Mouse (Mus musculus) Patski (cell line): ENCODE measurements around the gene Keg1. TPM values are rescaled to one million over a fixed set of nuclear protein-coding genes. Genes with fewer than 3 reads are reported as not detected.
A peak's percentile ranks its signal among the peaks of the same experiment; 100 is the strongest.

ENCODE experiments used
- ATAC-seq: fragments of 100-300 bp; one replicate; pipeline ENCODE4 v1.8.0; 2021
- CTCF ChIA-PET: fragments of 350-600 bp; sonication (Branson Sonifier 250); formaldehyde crosslinking; loops from one replicate; lab custom pipeline; 2022; ENCODE audit warnings: inconsistent platforms; lab: Charles Lee
- POLR2A ChIA-PET: fragments of 350-600 bp; sonication (Branson Sonifier 250); formaldehyde crosslinking; loops from one replicate; lab custom pipeline; 2022; ENCODE audit warnings: antibody characterized with exemption, inconsistent platforms; lab: Charles Lee
- DNase-seq: peaks from one replicate; pipeline ENCODE4 v3.0.0-alpha.2; 2011; ENCODE audit warnings: low read depth, low spot score
- H3K27me3 ChIP-seq: fragments of 371-371 bp; one replicate; pipeline ENCODE4 v1.5.1; 2021
- CTCF ChIP-seq: fragments of 100-300 bp; IDR thresholded peaks from one replicate; pipeline ENCODE4 v1.5.1; 2021
- in situ Hi-C: fragments of 300-500 bp; cut with MboI; formaldehyde crosslinking; loops from 3 replicates; pipeline ENCODE4 v1.11.1; 2018; ENCODE audit warnings: low pct_unique_long_range_greater_than_20kb, mixed read lengths
- polyA plus RNA-seq: library from polyadenylated mRNA; unstranded; gene quantifications from one replicate; pipeline ENCODE4 v1.2.3, GENCODE M21; 2021

Keg1 gene
- polyA plus RNA-seq, 1 experiment from 2014 or later: 0.81 TPM

DNA sequence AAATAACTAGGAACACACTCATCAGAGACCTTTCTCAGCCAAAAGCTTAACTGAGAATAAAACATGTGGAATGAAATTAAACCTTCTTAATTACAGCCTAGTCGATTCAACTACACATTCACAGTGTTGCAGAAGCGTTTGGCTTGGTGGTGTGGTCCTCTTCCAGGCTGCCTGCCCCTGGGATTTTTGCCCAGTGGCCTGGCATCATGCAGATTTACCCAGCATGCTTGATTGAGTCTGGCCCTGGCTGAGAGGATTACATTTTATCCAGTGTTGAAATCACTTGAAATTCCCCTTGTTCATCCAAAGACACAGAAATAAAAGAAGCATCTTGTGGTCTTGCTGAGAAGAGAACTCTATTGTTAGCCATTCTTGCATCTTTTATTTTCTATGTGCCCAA lies 64.1 kb downstream of the Keg1 start:
- ChIA-PET CTCF (interaction anchor here (1.1 to 2.1 kb wide), 2 partner anchors 31 to 164 kb away, joined by 3 to 5 read pairs; no protein-coding TSS in a partner anchor), POLR2A (interaction anchor here (0.9 kb wide), 1 partner anchor 162 kb away, joined by 4 read pairs; no protein-coding TSS in a partner anchor)
- in situ Hi-C loops: loop anchor here (5.0 kb wide), 1 partner anchor 272 kb away; no protein-coding TSS in a partner anchor
- DNase-seq (peak; percentile 91), ATAC-seq (peak; percentile 92)
- no peak for TF ChIP-seq CTCF
- H3K27me3 ChIP-seq: no peaks in the 10 kb centered on the region

DNA sequence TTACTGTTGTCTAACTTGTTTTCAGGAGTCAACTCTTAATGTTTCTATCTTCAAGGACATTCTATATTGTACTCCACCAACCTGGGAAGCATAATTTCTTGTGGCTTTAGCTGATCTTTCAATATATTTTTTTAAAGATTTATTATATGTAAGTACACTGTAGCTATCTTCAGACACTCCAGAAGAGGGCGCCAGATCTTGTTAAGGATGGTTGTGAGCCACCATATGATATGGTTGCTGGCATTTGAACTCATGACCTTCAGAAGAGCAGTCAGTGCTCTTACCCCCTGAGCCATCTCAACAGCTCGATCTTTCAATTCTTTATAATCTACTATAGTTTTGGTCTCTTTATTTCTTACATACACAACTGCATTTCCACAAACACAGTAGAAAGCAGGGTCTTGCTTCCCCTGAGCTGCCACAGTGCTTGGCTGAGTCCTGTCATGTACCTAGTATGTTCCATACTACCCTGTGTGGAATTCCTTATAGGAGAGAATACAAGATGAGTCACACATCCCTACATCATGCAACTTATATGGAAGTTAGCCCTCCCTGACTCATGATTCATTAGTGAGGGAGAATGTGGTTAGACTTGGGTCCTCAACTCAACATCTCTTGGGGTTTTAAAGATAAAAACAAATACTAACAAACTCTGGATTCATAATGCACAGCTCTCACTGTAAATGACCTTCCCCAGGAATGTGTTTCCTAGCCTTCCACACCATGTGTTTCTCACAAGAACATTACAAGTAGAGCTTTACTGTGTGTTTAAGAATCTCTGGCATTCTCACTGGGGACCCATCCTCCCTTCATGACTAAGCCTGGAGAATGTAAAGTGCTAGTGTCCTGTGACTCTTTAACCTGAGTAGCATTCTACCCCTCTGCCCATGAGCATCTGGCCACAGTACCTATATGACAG lies 66.9 kb downstream of the Keg1 start:
- ChIA-PET POLR2A (no interaction called here), CTCF (interaction anchor here (0.8 to 2.2 kb wide), 10 partner anchors 11 to 166 kb away, joined by 3 to 5 read pairs (median 3); no protein-coding TSS in a partner anchor)
- no peaks in the 10 kb centered on the region for H3K27me3 ChIP-seq
- in situ Hi-C loops: loop anchor here (5.0 kb wide), 1 partner anchor 275 kb away; no protein-coding TSS in a partner anchor
- peak; percentile 59 for TF ChIP-seq CTCF
- DNase-seq (peak; percentile 68), ATAC-seq (peak; percentile 66)

GRCm38 (mm10) chr19:12765308-12765707 lies 69.7 kb downstream of the Keg1 start, which contains the start of gene Cntf:
TSS of gene Cntf (minus strand) at chr19:12765632.
- in situ Hi-C loops: no loop called here
- POLR2A ChIA-PET: interaction anchor here (0.8 kb wide), 1 partner anchor 15 kb away, joined by 3 read pairs; no protein-coding TSS in a partner anchor
- no peaks in the 10 kb centered on the region for H3K27me3 ChIP-seq
- peak; percentile 71 for ATAC-seq
- peak; percentile 66 for DNase-seq
- no peak for TF ChIP-seq CTCF
- CTCF ChIA-PET: interaction anchor here (1.0 to 1.4 kb wide), 2 partner anchors 28 to 168 kb away, joined by 4 read pairs; no protein-coding TSS in a partner anchor

Other genes starting within 250 kb of the Keg1 start
- gene Mpeg1, start 235.0 kb upstream of the Keg1 start, polyA plus RNA-seq: 0.19 TPM
- gene Dtx4, start 194.3 kb upstream of the Keg1 start, polyA plus RNA-seq: 36.4 TPM
- gene Fam111a, start 150.0 kb upstream of the Keg1 start, polyA plus RNA-seq: 0.01 TPM
- 0.04 TPM for gene Gm4952, start 95.8 kb upstream of the Keg1 start, polyA plus RNA-seq
- 0.64 TPM for gene Glyat, start 62.5 kb upstream of the Keg1 start, polyA plus RNA-seq
- gene Olfr1442, start 25.3 kb upstream of the Keg1 start, polyA plus RNA-seq: not detected
- not detected for gene Olfr1443, start 17.7 kb upstream of the Keg1 start, polyA plus RNA-seq
- gene Cntf, start 69.8 kb downstream of the Keg1 start, polyA plus RNA-seq: 59.9 TPM
- gene Zfp91, start 100.3 kb downstream of the Keg1 start, polyA plus RNA-seq: 94.3 TPM
- 1.0 TPM for gene Lpxn, start 100.4 kb downstream of the Keg1 start, polyA plus RNA-seq
- gene Gm5244, start 150.9 kb downstream of the Keg1 start, polyA plus RNA-seq: not detected
- gene Olfr1444, start 161.5 kb downstream of the Keg1 start, polyA plus RNA-seq: not detected
- not detected for gene Olfr1445, start 188.1 kb downstream of the Keg1 start, polyA plus RNA-seq
- gene Olfr1446, start 197.7 kb downstream of the Keg1 start, polyA plus RNA-seq: not detected
- not detected for gene Olfr1447, start 208.0 kb downstream of the Keg1 start, polyA plus RNA-seq
- not detected for gene Olfr1448, start 228.6 kb downstream of the Keg1 start, polyA plus RNA-seq
- not detected for gene Olfr1449, start 235.1 kb downstream of the Keg1 start, polyA plus RNA-seq